Mouse (Mus musculus) limb, embryonic 14.5 days (tissue): Measurements from ENCODE around the gene Prap1. TPM values are rescaled to one million over a fixed set of nuclear protein-coding genes. Genes with fewer than 3 reads are reported as not detected.

Experiments
- ATAC-seq: fragments of 200-750 bp; cut with Nextera tagmentation; 2 replicates; pipeline ENCODE4 v1.8.0; 2017; ENCODE audit warnings: low read depth, moderate number of reproducible peaks, moderate TSS enrichment; ENCODE audit not compliant: low FRiP score
- DNase-seq: peaks from one replicate; pipeline ENCODE4 v3.0.0-alpha.2; 2015; ENCODE audit warnings: low spot score
- H3K27ac ChIP-seq: fragments of 300-500 bp; sonication (generic); replicated peaks from 2 replicates; pipeline ENCODE4 v1.5.1; 2014; ENCODE audit warnings: low read depth, mild to moderate bottlenecking, low read length, moderate library complexity, mixed read lengths
- H3K27me3 ChIP-seq: fragments of 300-500 bp; sonication (generic); 2 replicates; pipeline ENCODE4 v1.6.1; 2014; ENCODE audit warnings: low read length, mixed read lengths; ENCODE audit not compliant: control insufficient read depth, insufficient read depth
- H3K36me3 ChIP-seq: fragments of 300-500 bp; sonication (generic); 2 replicates; pipeline ENCODE4 v1.6.1; 2014; ENCODE audit warnings: mild to moderate bottlenecking, low read length, moderate library complexity, mixed read lengths; ENCODE audit not compliant: control insufficient read depth, insufficient read depth
- H3K4me1 ChIP-seq: fragments of 300-500 bp; sonication (generic); 2 replicates; pipeline ENCODE4 v1.6.1; 2014; ENCODE audit warnings: antibody characterized with exemption, low read length, mixed read lengths; ENCODE audit not compliant: control insufficient read depth, insufficient read depth
- H3K4me2 ChIP-seq: fragments of 300-500 bp; sonication (generic); replicated peaks from 2 replicates; pipeline ENCODE4 v1.6.1; 2014; ENCODE audit warnings: low read depth, mild to moderate bottlenecking, low read length, moderate library complexity; ENCODE audit not compliant: severe bottlenecking
- H3K4me3 ChIP-seq: fragments of 300-500 bp; sonication (generic); replicated peaks from 2 replicates; pipeline ENCODE4 v1.5.1; 2014; ENCODE audit warnings: low read length
- H3K9ac ChIP-seq: fragments of 300-500 bp; sonication (generic); 2 replicates; pipeline ENCODE4 v1.6.1; 2014; ENCODE audit warnings: mild to moderate bottlenecking, low read depth, low read length, moderate library complexity; ENCODE audit not compliant: severe bottlenecking
- H3K9me3 ChIP-seq: fragments of 300-500 bp; sonication (generic); 2 replicates; pipeline ENCODE4 v1.6.1; 2016; ENCODE audit warnings: low read length; ENCODE audit not compliant: control insufficient read depth
- POLR2A ChIP-seq: fragments of 200-500 bp; IDR thresholded peaks from 2 replicates; pipeline ENCODE4 v1.8.0; 2012; ENCODE audit warnings: inconsistent platforms, mild to moderate bottlenecking, moderate library complexity, borderline replicate concordance; ENCODE audit not compliant: insufficient read depth, insufficient read length; ENCODE audit errors: extremely low read depth
- WGBS: fragments of 180-500 bp; shearing (Covaris S2); extraction: QIAGEN DNeasy Blood & Tissue Kit; methylation state at CpG from one replicate; pipeline ENCODE4 v1.1.7; 2014; 5-methylcytosine and 5-hydroxymethylcytosine counted together
- polyA plus RNA-seq, 2 experiments: library from polyadenylated mRNA; depleted of rRNA in 1 of 2; stranded (reverse) in 1 of 2; unstranded in 1 of 2; fragments of >200 nt; fragmentation: Nextera tagmentation in 1 of 2; extraction: Ambion mirVana in 1 of 2; gene quantifications; 2 replicates each; pipeline versions ENCODE4 v1.2.1 to v1.2.3; 2012 to 2014

The Prap1 gene
- polyA plus RNA-seq, 2 experiments = 0.33 to 0.80 TPM

- Histone ChIP-seq H3K27me3 (peaks cover 61% of the 10 kb centered on the region), H3K4me3 (peak overlapping the region; percentile 39), H3K36me3 (no peaks in the 10 kb centered on the region), H3K9ac (no peak overlapping the region), H3K27ac (no peak overlapping the region), H3K9me3 (no peaks in the 10 kb centered on the region), H3K4me2 (peak overlapping the region; percentile 93; the same call in 1 of the 2 replicates), H3K4me1 (0 out of 2 replicates have a peak, but pooled peaks cover 14% of the 10 kb centered on the region)
- DNase-seq (no peak), ATAC-seq (no peak)
- under 1% methylated on average over 6 of the region's 6 CpGs for WGBS
- no peak for TF ChIP-seq POLR2A
These were observed 31.4 kb upstream of the Prap1 start for GRCm38 (mm10) chr7:140061832-140062130.

- no peak overlapping the region for H3K4me3 ChIP-seq
- no peak overlapping the region for H3K9ac ChIP-seq
- H3K27ac ChIP-seq = no peak overlapping the region
- DNase-seq (no peak), ATAC-seq (no peak)
- TF ChIP-seq POLR2A = no peak
- H3K4me2 ChIP-seq = no peak overlapping the region
- 0 out of 2 replicates have a peak, but pooled peaks cover 14% of the 10 kb centered on the region for H3K4me1 ChIP-seq
- 22% methylated on average over 11 of the region's 11 CpGs for WGBS
- no peaks in the 10 kb centered on the region for H3K36me3 ChIP-seq
- H3K9me3 ChIP-seq = no peaks in the 10 kb centered on the region
- peaks cover 55% of the 10 kb centered on the region for H3K27me3 ChIP-seq
These were observed 30.9 kb upstream of the Prap1 start for GRCm38 (mm10) chr7:140062307-140062706.

- no peaks in the 10 kb centered on the region for H3K9me3 ChIP-seq
- no peak overlapping the region for H3K4me3 ChIP-seq
- DNase-seq = peak; percentile 54
- 19% methylated on average over 7 of the region's 7 CpGs for WGBS
- no peak for TF ChIP-seq POLR2A
- 0 out of 2 replicates have a peak, but pooled peaks cover 10% of the 10 kb centered on the region for H3K4me1 ChIP-seq
- no peak for ATAC-seq
- no peak overlapping the region for H3K9ac ChIP-seq
- peaks cover 48% of the 10 kb centered on the region for H3K27me3 ChIP-seq
- no peak overlapping the region for H3K27ac ChIP-seq
- H3K36me3 ChIP-seq = no peaks in the 10 kb centered on the region
- no peak overlapping the region for H3K4me2 ChIP-seq
These were observed 30.1 kb upstream of the Prap1 start for GRCm38 (mm10) chr7:140063092-140063491.

- Histone ChIP-seq H3K9me3 (no peaks in the 10 kb centered on the region), H3K4me2 (no peak overlapping the region), H3K27me3 (peaks cover 7% of the 10 kb centered on the region), H3K4me1 (no peaks in the 10 kb centered on the region), H3K36me3 (no peaks in the 10 kb centered on the region), H3K27ac (no peak overlapping the region), H3K4me3 (no peak overlapping the region), H3K9ac (no peak overlapping the region)
- DNase-seq = no peak
- TF ChIP-seq POLR2A = no peak
- ATAC-seq = no peak
- WGBS = 55% methylated on average over 6 of the region's 6 CpGs
These were observed 25.8 kb upstream of the Prap1 start for GRCm38 (mm10) chr7:140067397-140067796.

- Histone ChIP-seq H3K27me3 (no peaks in the 10 kb centered on the region), H3K9me3 (no peaks in the 10 kb centered on the region), H3K9ac (peak overlapping the region; percentile 28; the same call in 1 of the 2 replicates), H3K36me3 (no peaks in the 10 kb centered on the region), H3K27ac (no peak overlapping the region), H3K4me3 (peak overlapping the region; percentile 18; the same call in 1 of the 2 replicates), H3K4me1 (no peaks in the 10 kb centered on the region), H3K4me2 (peak overlapping the region; percentile 38)
- WGBS = 36% methylated on average over 37 of the region's 39 CpGs
- TF ChIP-seq POLR2A = no peak
- DNase-seq (no peak), ATAC-seq (no peak)
These were observed 23.0 kb upstream of the Prap1 start for GRCm38 (mm10) chr7:140070042-140070711.
